Mouse (Mus musculus) testis, adult 2 months (tissue): ENCODE results near the gene Rbm8a.

Source experiments
- CTCF ChIP-seq: fragments of 200-500 bp; IDR thresholded peaks from 2 replicates; pipeline ENCODE4 v1.5.1; 2012; ENCODE audit warnings: low read depth, mild to moderate bottlenecking, inconsistent platforms, low read length, moderate library complexity; ENCODE audit not compliant: control insufficient read depth, insufficient read depth, insufficient replicate concordance
- POLR2A ChIP-seq: fragments of 200-500 bp; IDR thresholded peaks from 2 replicates; pipeline ENCODE4 v1.6.1; 2012; ENCODE audit warnings: low read depth, mild to moderate bottlenecking, inconsistent platforms, low read length, moderate library complexity; ENCODE audit not compliant: control insufficient read depth

DNA sequence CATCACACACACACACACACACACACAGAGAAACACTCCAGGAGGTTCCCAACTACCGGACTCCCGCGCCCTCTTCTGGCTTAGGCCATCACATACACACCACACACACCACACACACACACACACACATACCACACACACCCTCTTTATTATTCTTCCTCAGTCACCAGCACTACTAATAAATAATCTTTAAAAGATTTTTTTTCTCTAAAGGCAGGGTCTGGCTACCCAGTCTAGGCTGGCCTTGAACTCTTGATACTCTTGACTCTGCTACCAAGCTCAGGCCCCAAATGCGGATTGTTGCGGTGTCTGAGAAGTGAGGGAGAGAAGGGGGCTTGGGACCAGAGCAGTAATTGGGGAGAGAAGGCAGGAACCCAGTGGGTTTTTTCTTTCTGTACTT is 34.9 kb upstream of the Rbm8a start:
- TF ChIP-seq POLR2A (no peak), CTCF (no peak)
